ENCODE assay signal across 21 mouse cellular contexts in the genomic region with DNA sequence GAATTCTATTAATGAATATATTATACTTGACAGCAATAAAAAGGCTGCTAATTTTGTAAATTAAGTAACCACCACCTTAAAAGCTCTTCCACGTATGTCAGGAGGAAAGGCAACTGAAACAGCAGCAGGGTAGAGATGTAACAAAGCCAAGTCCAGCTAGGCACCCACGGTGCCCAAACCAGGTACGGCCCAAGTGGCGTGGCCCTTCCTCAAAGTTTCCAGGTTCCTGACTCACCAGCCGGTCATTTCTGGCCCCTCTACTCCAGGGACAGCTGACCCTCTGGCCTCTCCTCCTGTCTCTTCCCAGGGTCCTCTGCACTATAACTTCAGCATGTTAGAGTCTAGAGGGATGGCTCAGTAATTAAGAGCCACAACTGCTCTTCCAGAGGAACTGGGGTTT. TPM values are rescaled to one million over a fixed set of nuclear protein-coding genes. Genes with fewer than 3 reads are reported as not detected.
DNase-seq lines count a peak whose midpoint lies in the region; ATAC-seq and TF ChIP-seq lines count a peak whose summit lies in the region.
"Had no signal": no experiment of that assay in that cellular context is flagged by ENCODE, and none has a peak within 500 bp of the region (broad histone marks: within the 10 kb centered on the region; RNA-seq: fewer than 3 reads in every experiment).

No protein-coding gene starts in this region.

- H3K36me3 ChIP-seq in heart, embryonic 10.5 days, result peaks cover 27% of the 10 kb centered on the region
- peaks cover 20% of the 10 kb centered on the region for H3K36me3 ChIP-seq in heart, embryonic 12.5 days
- H3K36me3 ChIP-seq in lung, embryonic 14.5 days (ENCODE audit: insufficient read depth), result peaks cover 32% of the 10 kb centered on the region

- H3K4me3 ChIP-seq in heart, embryonic 10.5 days, result no peak overlapping the region
- H3K4me3 ChIP-seq in heart, embryonic 12.5 days, result no peak overlapping the region
- H3K4me3 ChIP-seq in lung, embryonic 14.5 days (ENCODE audit: low read depth, low read length), result no peak overlapping the region
- H3K4me3 ChIP-seq: embryonic facial prominence, embryonic 13.5 days; embryonic facial prominence, embryonic 15.5 days; erythroblast, embryonic 14.5 days; forebrain, embryonic 10.5 days; forebrain, embryonic 12.5 days had no signal

- H3K4me2 ChIP-seq in heart, embryonic 12.5 days, result no peak overlapping the region
- no peak overlapping the region for H3K4me2 ChIP-seq in lung, embryonic 14.5 days
- H3K4me2 ChIP-seq: embryonic facial prominence, embryonic 13.5 days; embryonic facial prominence, embryonic 15.5 days had no signal

- ATAC-seq in heart, embryonic 12.5 days (ENCODE audit: insufficient number of reproducible peaks, low FRiP score), result no peak
- ATAC-seq in lung, embryonic 14.5 days (ENCODE audit: insufficient read depth), result 0 out of 2 replicates have a peak, but pooled peaks have one; percentile 17
- ATAC-seq: forebrain, embryonic 14.5 days; forebrain, embryonic 16.5 days had no signal

- 93% methylated on average over 5 of the region's 5 CpGs for WGBS in heart, embryonic 10.5 days
- 92% methylated on average over 5 of the region's 5 CpGs for WGBS in heart, embryonic 12.5 days
- 87% methylated on average over 5 of the region's 5 CpGs for WGBS in lung, embryonic 14.5 days

- no peaks in the 10 kb centered on the region for H3K9me3 ChIP-seq in heart, embryonic 10.5 days
- H3K9me3 ChIP-seq in heart, embryonic 12.5 days (replicated peaks), result no peaks in the 10 kb centered on the region
- H3K9me3 ChIP-seq in lung, embryonic 14.5 days (ENCODE audit: low read depth, low read length), result no peaks in the 10 kb centered on the region
- H3K9me3 ChIP-seq: embryonic facial prominence, embryonic 13.5 days; embryonic facial prominence, embryonic 15.5 days; forebrain, embryonic 10.5 days; forebrain, embryonic 12.5 days had no signal

- no peak overlapping the region for H3K9ac ChIP-seq in heart, embryonic 12.5 days
- no peak overlapping the region for H3K9ac ChIP-seq in lung, embryonic 14.5 days
- H3K9ac ChIP-seq: embryonic facial prominence, embryonic 13.5 days; embryonic facial prominence, embryonic 15.5 days; forebrain, embryonic 12.5 days had no signal

- no peaks in the 10 kb centered on the region for H3K27me3 ChIP-seq in heart, embryonic 10.5 days (ENCODE audit: insufficient read depth, poor library complexity, severe bottlenecking)
- H3K27me3 ChIP-seq in heart, embryonic 12.5 days (replicated peaks), result no peaks in the 10 kb centered on the region
- no peaks in the 10 kb centered on the region for H3K27me3 ChIP-seq in lung, embryonic 14.5 days (ENCODE audit: insufficient read depth, low read length)
- H3K27me3 ChIP-seq: embryonic facial prominence, embryonic 13.5 days; embryonic facial prominence, embryonic 15.5 days; forebrain, embryonic 12.5 days had no signal

- H3K4me1 ChIP-seq in heart, embryonic 10.5 days, result peaks cover 18% of the 10 kb centered on the region
- peaks cover 24% of the 10 kb centered on the region for H3K4me1 ChIP-seq in heart, embryonic 12.5 days (replicated peaks)
- no peaks in the 10 kb centered on the region for H3K4me1 ChIP-seq in lung, embryonic 14.5 days (ENCODE audit: insufficient read depth)

- no peak overlapping the region for H3K27ac ChIP-seq in heart, embryonic 10.5 days
- H3K27ac ChIP-seq in heart, embryonic 12.5 days (ENCODE audit: poor library complexity, severe bottlenecking), result no peak overlapping the region
- H3K27ac ChIP-seq in lung, embryonic 14.5 days (ENCODE audit: low read depth), result no peak overlapping the region
- H3K27ac ChIP-seq: embryonic facial prominence, embryonic 13.5 days; embryonic facial prominence, embryonic 15.5 days; forebrain, embryonic 10.5 days; forebrain, embryonic 12.5 days had no signal

- no peak for TF ChIP-seq CTCF in lung, embryonic 14.5 days (IDR thresholded peaks at IDR 0.05; ENCODE audit: low read depth)

- peak; percentile 74 for DNase-seq in heart, embryonic 10.5 days (ENCODE audit: low spot score)
- no peak for DNase-seq in lung, embryonic 14.5 days
- no peak for DNase-seq in lung, adult 18-20 months
- DNase-seq: adrenal gland, adult 2 months; adrenal gland, postnatal 10 days; adrenal gland, postnatal 25 days; cerebellum, adult 11 months; cerebellum, adult 18-20 months; cerebellum, adult 8-10 months; cerebellum, adult 9-11 months; cerebellum, postnatal 14 days; cerebellum, postnatal 36 days; embryo, embryonic 11 days had no signal

RNA-seq across cellular contexts. Expression of a gene that starts 7.6 kb away (rescaled TPM):
- polyA plus RNA-seq in heart, embryonic 10.5 days (2016; fragmentation: Nextera tagmentation; extraction: Ambion mirVana), result 25.9 and 39.6 TPM in 2 replicates
- polyA plus RNA-seq in heart, embryonic 12.5 days (2016; fragmentation: Nextera tagmentation; extraction: Ambion mirVana), result 26.9 and 27.4 TPM in 2 replicates
- 59.5 and 61.9 TPM in 2 replicates for polyA plus RNA-seq in lung, embryonic 14.5 days (2014; fragmentation: Nextera tagmentation; extraction: Ambion mirVana)
